Mouse (Mus musculus): ENCODE measurements around the gene Rbm28. TPM values are rescaled to one million over a fixed set of nuclear protein-coding genes. Genes with fewer than 3 reads are reported as not detected.

Rbm28 gene
- total and polyA plus RNA-seq, 3 experiments, result 37.6 to 103 (median 56.2) TPM

- no peaks in the 10 kb centered on the region for H3K9me3 ChIP-seq (replicated peaks; ENCODE audit: low read length)
- in situ Hi-C loops (cut with MboI; ENCODE audit: low pct_ligation_motif_present, low pct_unique_long_range_greater_than_20kb, low sequenced_read_pairs), result no loop called here
- H3K9ac ChIP-seq (ENCODE audit: insufficient read depth, low read depth), result no peak overlapping the region
- peaks cover 79% of the 10 kb centered on the region for H3K27me3 ChIP-seq (replicated peaks)
- H3K4me2 ChIP-seq (ENCODE audit: insufficient read depth, low read depth, poor library complexity, severe bottlenecking), result no peak overlapping the region
- no peaks in the 10 kb centered on the region for H3K4me1 ChIP-seq (ENCODE audit: control insufficient read depth in 1 of 2, insufficient read depth in 2 of 2)
- H3K4me3 ChIP-seq (replicated peaks in 1 of 3; ENCODE audit: low read depth in 2 of 3, low read length in 2 of 3, poor library complexity in 1 of 3), result no peak overlapping the region
- no peaks in the 10 kb centered on the region for H3K79me2 ChIP-seq (replicated peaks; ENCODE audit: control insufficient read depth, extremely low read depth, insufficient read depth, poor library complexity, severe bottlenecking)
- DNase-seq (ENCODE audit: extremely low read depth), result no peak
- TF ChIP-seq SMC3 (IDR thresholded peaks at IDR 0.05; ENCODE audit: low read depth, low read length) (no peak), ZKSCAN1 (IDR thresholded peaks at IDR 0.05; ENCODE audit: borderline replicate concordance, low read depth, low read length) (no peak), MYC (IDR thresholded peaks at IDR 0.05; ENCODE audit: low read depth, low read length) (no peak), ZMIZ1 (IDR thresholded peaks at IDR 0.05; ENCODE audit: low read depth, low read length) (no peak), NRF1 (IDR thresholded peaks at IDR 0.05; ENCODE audit: low read depth, low read length) (no peak), JUND (conservative IDR thresholded peaks at IDR 0.05; ENCODE audit: low read depth, low read length) (no peak), RCOR1 (conservative IDR thresholded peaks at IDR 0.05; ENCODE audit: low read depth, low read length) (no peak), ZC3H11A (IDR thresholded peaks at IDR 0.05; ENCODE audit: low read depth, low read length) (no peak), ETS1 (conservative IDR thresholded peaks at IDR 0.05; ENCODE audit: low read depth, low read length) (no peak), KAT2A (IDR thresholded peaks at IDR 0.05; ENCODE audit: insufficient replicate concordance, low read length) (no peak), GABPA (IDR thresholded peaks at IDR 0.05; ENCODE audit: insufficient replicate concordance, low read depth, low read length) (no peak)
- no peaks in the 10 kb centered on the region for H3K36me3 ChIP-seq (replicated peaks in 1 of 2; ENCODE audit: control insufficient read depth in 1 of 2, insufficient read depth in 1 of 2, low read length in 1 of 2)
- no peak overlapping the region for H3K27ac ChIP-seq (ENCODE audit: insufficient read depth, low read depth)
- dilution Hi-C loops (cut with MboI; ENCODE audit: extremely low pct_ligation_motif_present, extremely low pct_unique_long_range_greater_than_20kb, low sequenced_read_pairs), result no loop called here
These were observed 15.0 kb upstream of the Rbm28 start for GRCm38 (mm10) chr6:29179843-29180242.

- Histone ChIP-seq H3K9me3 (replicated peaks; ENCODE audit: low read length) (no peaks in the 10 kb centered on the region), H3K36me3 (replicated peaks in 1 of 2; ENCODE audit: control insufficient read depth in 1 of 2, insufficient read depth in 1 of 2, low read length in 1 of 2) (no peaks in the 10 kb centered on the region), H3K9ac (ENCODE audit: insufficient read depth, low read depth) (no peak within 1 kb of the TSS), H3K79me2 (replicated peaks; ENCODE audit: control insufficient read depth, extremely low read depth, insufficient read depth, poor library complexity, severe bottlenecking) (no peaks in the 10 kb centered on the region), H3K4me3 (replicated peaks in 1 of 3; ENCODE audit: low read depth in 2 of 3, low read length in 2 of 3, poor library complexity in 1 of 3) (no peak within 1 kb of the TSS), H3K4me1 (ENCODE audit: control insufficient read depth in 1 of 2, insufficient read depth in 2 of 2) (no peaks in the 10 kb centered on the region), H3K27ac (ENCODE audit: insufficient read depth, low read depth) (no peak within 1 kb of the TSS), H3K4me2 (ENCODE audit: insufficient read depth, low read depth, poor library complexity, severe bottlenecking) (no peak within 1 kb of the TSS), H3K27me3 (replicated peaks) (peaks cover 85% of the 10 kb centered on the region)
- dilution Hi-C loops (cut with MboI; ENCODE audit: extremely low pct_ligation_motif_present, extremely low pct_unique_long_range_greater_than_20kb, low sequenced_read_pairs) (no loop called here), in situ Hi-C loops (cut with MboI; ENCODE audit: low pct_ligation_motif_present, low pct_unique_long_range_greater_than_20kb, low sequenced_read_pairs) (no loop called here)
- TF ChIP-seq UBTF (IDR thresholded peaks at IDR 0.05; ENCODE audit: low read depth, low read length), result no peak
- TF ChIP-seq RAD21 (IDR thresholded peaks at IDR 0.05; ENCODE audit: low read depth, low read length), result no peak
- TF ChIP-seq RCOR1 (conservative IDR thresholded peaks at IDR 0.05; ENCODE audit: low read depth, low read length), result no peak
- TF ChIP-seq PAX5 (IDR thresholded peaks at IDR 0.05; ENCODE audit: low read length), result no peak
- TF ChIP-seq ZKSCAN1 (IDR thresholded peaks at IDR 0.05; ENCODE audit: borderline replicate concordance, low read depth, low read length), result no peak
- TF ChIP-seq EP300 (IDR thresholded peaks at IDR 0.05; ENCODE audit: low read length), result no peak
- no peak for TF ChIP-seq JUN (IDR thresholded peaks at IDR 0.05; ENCODE audit: insufficient read depth, low read depth, low read length)
- TF ChIP-seq E2F4 (IDR thresholded peaks at IDR 0.05; ENCODE audit: insufficient replicate concordance, low read depth, low read length), result no peak
- no peak for TF ChIP-seq HCFC1 (IDR thresholded peaks at IDR 0.05; ENCODE audit: low read depth, low read length)
- no peak for TF ChIP-seq MAZ (IDR thresholded peaks at IDR 0.05; ENCODE audit: low read depth, low read length)
- TF ChIP-seq ELF1 (IDR thresholded peaks at IDR 0.05; ENCODE audit: low read depth, low read length), result no peak
- no peak for TF ChIP-seq TCF12 (IDR thresholded peaks at IDR 0.05; ENCODE audit: low read depth, low read length)
- no peak for TF ChIP-seq BHLHE40 (IDR thresholded peaks at IDR 0.05; ENCODE audit: low read depth, low read length)
- no peak for TF ChIP-seq JUND (conservative IDR thresholded peaks at IDR 0.05; ENCODE audit: low read depth, low read length)
- TF ChIP-seq MAX (IDR thresholded peaks at IDR 0.05; ENCODE audit: low read length), result no peak
- TF ChIP-seq MEF2A (IDR thresholded peaks at IDR 0.05; ENCODE audit: borderline replicate concordance, low read depth, low read length), result no peak
- no peak for TF ChIP-seq SIN3A (IDR thresholded peaks at IDR 0.05; ENCODE audit: low read length)
- TF ChIP-seq CHD1 (IDR thresholded peaks at IDR 0.05; ENCODE audit: low read depth, low read length), result no peak
- TF ChIP-seq MAFK (IDR thresholded peaks at IDR 0.05; ENCODE audit: insufficient replicate concordance, low read length), result no peak
- TF ChIP-seq POLR2AphosphoS2 (IDR thresholded peaks at IDR 0.05; ENCODE audit: low read depth, low read length), result no peak
- DNase-seq (ENCODE audit: extremely low read depth), result no peak
These were observed 14.3 kb upstream of the Rbm28 start, which contains the start of gene Prrt4 for GRCm38 (mm10) chr6:29178888-29179658. Gene Prrt4 (minus strand): TSS chr6:29179584.
